Mouse (Mus musculus) large intestine, adult 2 months (tissue): ENCODE data around the gene Olfr224. TPM values are rescaled to one million over a fixed set of nuclear protein-coding genes. Genes with fewer than 3 reads are reported as not detected.

ENCODE experiments used
- DNase-seq: peaks from one replicate; pipeline ENCODE4 v3.0.0-alpha.2; 2012; ENCODE audit warnings: low read depth, low spot score
- WGBS: fragments of 180-500 bp; shearing (Covaris S2); methylation state at CpG from one replicate; pipeline ENCODE4 v1.1.7; 2018; 5-methylcytosine and 5-hydroxymethylcytosine counted together
- polyA plus RNA-seq: library from polyadenylated mRNA; depleted of rRNA; stranded (reverse); fragments of >200 nt; gene quantifications from 2 replicates; pipeline ENCODE4 v1.2.3, GENCODE M21; 2012; rRNA removed

The Olfr224 gene
- polyA plus RNA-seq: not detected in 2 replicates

DNA sequence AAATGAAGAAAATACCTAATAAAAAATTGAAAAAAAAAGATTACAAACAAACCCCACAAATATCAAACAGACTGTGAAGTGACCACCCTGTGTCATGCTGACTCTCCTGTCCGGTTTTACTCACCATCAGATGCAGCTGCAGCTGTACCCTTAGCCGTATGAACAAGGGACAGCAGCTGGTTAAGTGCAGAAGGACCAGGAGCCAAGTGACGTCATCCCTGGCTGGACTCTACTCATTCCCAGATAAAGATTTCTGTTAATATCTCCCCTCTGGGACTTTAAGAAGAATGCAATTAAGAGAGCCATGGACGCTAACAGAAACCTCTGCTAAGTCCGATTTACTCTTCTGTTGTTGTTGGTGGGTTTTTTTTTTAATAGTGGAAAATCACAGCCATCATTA, at the start of gene Olfr224:
Olfr224 (minus strand) TSS at position 149 of the 400 bp plus-strand sequence.
- 56% methylated on average over 5 of the region's 5 CpGs for WGBS
- no peak for DNase-seq

- DNase-seq: no peak
- WGBS: 34% methylated on average over 6 of the region's 6 CpGs
Observed at GRCm38 (mm10) chr11:58618793-58619192, 48.4 kb upstream of the Olfr224 start.

DNA sequence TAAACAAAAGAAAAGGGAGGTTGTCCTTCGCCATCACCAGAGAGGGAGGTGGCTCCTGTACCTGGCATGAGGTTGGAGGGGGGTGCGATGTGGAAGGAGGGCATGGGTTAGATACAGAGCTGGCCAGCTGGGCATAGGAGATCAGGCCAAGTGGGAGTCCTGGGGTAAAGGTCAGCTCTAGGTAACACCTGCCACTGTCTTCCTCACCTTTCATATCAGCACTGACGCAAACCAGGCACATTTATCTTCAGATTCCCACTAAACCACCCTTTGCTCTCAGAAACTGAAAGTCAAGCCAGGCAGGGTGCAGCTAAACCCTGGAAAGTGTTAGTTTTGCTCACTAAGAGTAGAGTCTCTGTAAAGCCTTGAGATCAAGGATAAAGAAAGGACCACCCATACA, 48.0 kb upstream of the Olfr224 start:
- WGBS: 12% methylated on average over 3 of the region's 3 CpGs
- DNase-seq: no peak

DNA sequence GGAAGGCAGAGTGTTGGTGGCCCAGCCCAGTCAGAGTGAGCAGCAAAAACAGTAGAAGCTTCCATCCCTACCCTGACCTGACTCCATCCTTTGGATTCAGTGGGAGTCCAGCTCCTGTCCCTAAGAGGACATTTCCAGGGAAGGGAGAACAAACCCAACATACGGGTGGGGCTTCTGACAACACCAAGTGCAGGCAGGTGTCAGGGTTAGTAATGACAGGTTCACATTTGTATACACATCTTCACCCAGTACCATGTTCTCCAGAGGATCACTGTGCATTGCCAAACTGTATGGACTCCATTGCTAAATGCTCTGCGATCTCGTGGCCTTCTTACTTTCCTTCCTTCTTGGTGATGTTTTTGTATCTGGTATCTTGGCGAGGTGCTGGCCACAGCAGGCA, 45.6 kb upstream of the Olfr224 start, which contains the start of gene 2210407C18Rik:
2210407C18Rik (minus strand) TSS at position 101 of the 400 bp plus-strand sequence.
- no peak for DNase-seq
- 81% methylated on average over 4 of the region's 4 CpGs for WGBS

- DNase-seq: no peak
Observed at GRCm38 (mm10) chr11:58614526-58614925, 44.2 kb upstream of the Olfr224 start.

DNA sequence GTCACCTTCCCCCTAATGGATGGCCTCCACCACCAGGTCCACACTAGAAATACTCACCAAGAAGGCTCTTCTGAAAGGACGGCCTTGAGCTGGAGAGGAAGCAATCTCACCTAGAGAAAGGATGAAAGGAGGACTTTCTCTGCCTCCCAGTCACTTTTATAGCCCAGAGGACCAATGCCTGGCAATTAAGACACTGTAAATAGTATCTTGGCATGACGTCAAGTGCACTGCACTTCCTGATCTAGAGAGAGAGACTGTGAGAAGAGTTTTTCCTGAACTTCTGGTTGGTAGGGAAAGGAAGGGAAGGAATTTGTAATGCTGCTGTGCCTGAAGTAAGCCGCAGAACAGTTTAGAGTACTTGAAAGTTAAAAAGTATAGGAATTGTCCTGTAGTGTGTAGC, 43.0 kb upstream of the Olfr224 start:
- DNase-seq: peak; percentile 95
- WGBS: 17% methylated on average over 3 of the region's 3 CpGs

GRCm38 (mm10) chr11:58607030-58607429, 36.7 kb upstream of the Olfr224 start:
- no peak for DNase-seq
- 73% methylated on average over 6 of the region's 6 CpGs for WGBS

GRCm38 (mm10) chr11:58606177-58606919, 36.0 kb upstream of the Olfr224 start:
- WGBS: 55% methylated on average over 12 of the region's 12 CpGs
- no peak for DNase-seq

- 50% methylated on average over 3 of the region's 3 CpGs for WGBS
- no peak for DNase-seq
Observed at GRCm38 (mm10) chr11:58605228-58605627, 34.9 kb upstream of the Olfr224 start.

DNA sequence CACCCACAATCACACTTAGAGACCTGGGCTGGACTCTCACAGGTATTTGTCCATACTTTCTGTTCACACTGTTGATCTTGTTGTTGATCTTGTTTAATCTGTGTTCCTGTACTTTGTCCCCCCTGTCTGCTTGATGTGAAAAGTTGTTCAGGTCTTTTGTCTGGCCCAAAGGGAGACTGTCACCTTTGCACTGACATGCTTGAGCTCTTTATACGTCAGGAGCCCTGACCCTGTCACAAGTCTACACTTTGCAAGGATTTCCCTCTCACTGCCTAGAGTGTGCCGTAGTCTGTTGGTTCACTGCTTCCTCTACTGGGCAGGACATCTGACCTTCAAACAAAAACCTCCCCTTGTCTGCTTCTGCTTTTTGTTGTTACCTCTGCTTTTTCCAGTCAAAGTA, 34.3 kb upstream of the Olfr224 start:
- no peak for DNase-seq

GRCm38 (mm10) chr11:58602800-58603560, 32.6 kb upstream of the Olfr224 start:
- DNase-seq: no peak
- 64% methylated on average over 6 of the region's 6 CpGs for WGBS

More for the DNA sequence above, 34.3 kb upstream of the Olfr224 start:
- 29% methylated on average over 2 of the region's 2 CpGs for WGBS

- DNase-seq: no peak
Observed at GRCm38 (mm10) chr11:58602062-58602461, 31.7 kb upstream of the Olfr224 start.

- WGBS: 88% methylated on average over 13 of the region's 13 CpGs
Observed at GRCm38 (mm10) chr11:58597837-58598236, 27.5 kb upstream of the Olfr224 start.

DNA sequence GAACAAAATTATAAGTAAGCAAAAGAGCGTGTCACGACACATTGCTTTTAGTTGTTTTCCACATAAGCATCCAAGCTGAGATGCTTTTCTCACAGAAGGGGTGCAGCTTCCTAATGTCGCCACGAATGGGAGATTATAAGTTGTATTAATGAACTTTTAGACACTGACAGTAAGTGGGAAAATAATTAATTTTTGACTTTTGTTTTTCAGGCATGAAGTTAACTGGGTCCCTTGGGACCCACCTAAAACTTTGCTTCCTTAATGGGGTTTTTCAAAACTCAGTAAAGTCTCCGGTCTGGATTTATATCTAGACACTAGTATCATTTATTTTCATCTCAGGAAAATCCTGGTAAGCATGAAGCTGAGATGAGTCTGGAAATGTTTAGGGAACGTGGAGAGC, 24.5 kb upstream of the Olfr224 start, which contains the start of gene Olfr324:
Olfr324 (plus strand) TSS at position 301 of the 400 bp plus-strand sequence.
- 79% methylated on average over 6 of the region's 6 CpGs for WGBS
- no peak for DNase-seq

More at GRCm38 (mm10) chr11:58597837-58598236, 27.5 kb upstream of the Olfr224 start:
- DNase-seq: no peak

- no peak for DNase-seq
- WGBS: 72% methylated on average over 3 of the region's 3 CpGs
Observed at GRCm38 (mm10) chr11:58588620-58589250, 18.4 kb upstream of the Olfr224 start.

DNA sequence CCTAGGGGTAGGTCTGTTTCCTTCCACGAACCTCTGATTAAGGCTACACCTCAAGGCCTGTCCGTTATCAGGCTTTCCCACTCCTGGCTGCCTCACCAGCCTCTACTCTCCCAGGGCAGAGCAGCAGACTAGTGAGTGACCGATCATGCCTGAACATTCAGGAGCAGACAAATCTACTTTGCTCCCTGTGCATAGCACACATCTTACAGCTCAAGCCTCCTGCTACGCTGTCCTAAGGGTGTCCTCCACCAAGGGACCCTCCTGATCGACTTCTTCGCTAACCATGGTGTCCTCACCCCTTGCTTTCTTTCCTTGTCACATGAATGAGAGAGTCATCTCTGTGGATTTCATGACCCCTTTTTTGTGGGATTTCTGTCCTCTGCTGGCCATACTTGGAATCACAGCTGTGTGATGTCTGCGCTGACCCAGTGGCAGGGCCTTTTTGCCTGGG, 17.6 kb upstream of the Olfr224 start:
- no peak for DNase-seq
- WGBS: 67% methylated on average over 7 of the region's 7 CpGs

DNA sequence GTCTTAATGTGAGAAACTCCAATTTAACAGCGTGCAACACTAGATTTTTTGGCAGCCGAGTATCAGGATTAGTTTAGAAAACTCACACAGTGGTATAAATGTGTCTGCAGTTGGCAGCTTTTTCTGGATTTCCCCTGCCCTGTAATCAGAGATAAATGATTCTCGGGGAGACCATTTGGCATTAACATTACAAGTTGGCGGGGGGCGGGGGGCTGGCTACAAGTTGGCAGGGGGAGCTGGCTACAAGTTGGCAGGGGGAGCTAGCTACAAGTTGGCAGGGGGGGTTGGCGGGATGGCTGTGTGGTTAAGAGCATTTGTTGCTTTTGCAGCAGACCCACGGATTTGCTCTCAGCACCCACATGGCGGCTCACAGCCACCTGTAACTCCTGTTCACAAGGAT, 8.3 kb upstream of the Olfr224 start:
- 69% methylated on average over 8 of the region's 8 CpGs for WGBS
- DNase-seq: no peak

DNA sequence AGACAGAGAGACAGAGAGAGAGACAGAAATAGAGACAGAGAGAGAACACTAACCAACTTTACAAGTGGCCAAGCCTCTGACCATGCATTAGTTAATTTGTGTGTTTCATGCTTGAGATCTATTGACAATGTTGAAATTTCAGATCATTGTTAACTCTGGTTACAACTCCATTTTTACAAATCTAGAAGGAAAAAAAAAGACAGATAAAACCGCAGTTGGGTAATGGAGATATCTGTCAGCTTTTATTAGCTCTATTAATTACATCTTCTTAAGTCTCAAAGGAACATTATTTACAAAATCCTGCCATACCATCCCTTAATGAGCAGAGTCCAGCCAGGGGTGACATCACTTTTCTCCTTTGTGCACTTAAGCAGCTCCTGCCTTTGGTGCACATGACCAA, 7.1 kb upstream of the Olfr224 start, which contains the start of gene Olfr325:
Olfr325 (plus strand) TSS at position 301 of the 400 bp plus-strand sequence.
- DNase-seq: no peak
- WGBS: 66% methylated on average over 1 of the region's 1 CpGs

GRCm38 (mm10) chr11:58555536-58555935, 14.8 kb downstream of the Olfr224 start, which contains the start of gene Olfr328:
Gene Olfr328, minus strand, starts transcription at chr11:58555636.
- DNase-seq: no peak
- WGBS: 23% methylated on average over 1 of the region's 1 CpGs

DNA sequence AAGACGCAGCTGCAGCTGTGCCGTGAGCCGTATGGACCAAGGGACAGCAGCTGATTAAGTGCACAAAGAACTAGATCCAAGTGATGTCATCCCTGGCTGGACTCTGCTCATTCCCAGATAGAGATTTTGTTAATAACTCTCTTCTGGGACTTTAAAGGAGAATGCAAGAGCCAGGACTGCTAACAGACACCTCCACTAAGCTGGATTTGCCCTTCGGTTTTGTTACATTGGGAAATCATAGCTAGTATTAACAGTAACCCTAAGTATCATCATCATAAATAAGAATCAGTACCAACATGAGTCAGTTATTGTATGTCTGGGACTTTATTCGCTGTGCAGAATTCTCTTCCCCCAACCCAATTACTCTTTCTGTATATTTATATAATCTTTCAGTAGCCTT, 24.0 kb downstream of the Olfr224 start, which contains the start of gene Olfr329-ps:
Olfr329-ps (minus strand) TSS at position 101 of the 400 bp plus-strand sequence.
- no peak for DNase-seq
- WGBS: 63% methylated on average over 5 of the region's 5 CpGs
